Mouse (Mus musculus) embryo, embryonic 9.5 days (tissue): ENCODE results near the gene Ccn2.

ENCODE experiments used
- DNase-seq: peaks from one replicate; pipeline ENCODE4 v3.0.0-alpha.2; 2017; ENCODE audit errors: extremely low spot score

Ccn2 gene

DNA sequence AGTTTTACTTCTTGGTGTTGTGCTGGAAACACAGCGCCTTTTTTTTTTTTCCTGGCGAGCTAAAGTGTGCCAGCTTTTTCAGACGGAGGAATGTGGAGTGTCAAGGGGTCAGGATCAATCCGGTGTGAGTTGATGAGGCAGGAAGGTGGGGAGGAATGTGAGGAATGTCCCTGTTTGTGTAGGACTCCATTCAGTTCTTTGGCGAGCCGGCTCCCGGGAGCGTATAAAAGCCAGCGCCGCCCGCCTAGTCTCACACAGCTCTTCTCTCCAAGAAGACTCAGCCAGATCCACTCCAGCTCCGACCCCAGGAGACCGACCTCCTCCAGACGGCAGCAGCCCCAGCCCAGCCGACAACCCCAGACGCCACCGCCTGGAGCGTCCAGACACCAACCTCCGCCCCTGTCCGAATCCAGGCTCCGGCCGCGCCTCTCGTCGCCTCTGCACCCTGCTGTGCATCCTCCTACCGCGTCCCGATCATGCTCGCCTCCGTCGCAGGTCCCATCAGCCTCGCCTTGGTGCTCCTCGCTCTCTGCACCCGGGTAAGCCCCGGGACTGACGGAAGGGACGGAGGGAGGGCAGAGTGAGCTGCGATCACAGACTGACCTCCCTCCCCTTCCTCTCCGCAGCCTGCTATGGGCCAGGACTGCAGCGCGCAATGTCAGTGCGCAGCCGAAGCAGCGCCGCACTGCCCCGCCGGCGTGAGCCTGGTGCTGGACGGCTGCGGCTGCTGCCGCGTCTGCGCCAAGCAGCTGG is at the start of gene Ccn2:
Gene Ccn2, plus strand, starts transcription at position 193 of the 753 bp plus-strand sequence.
- DNase-seq: peak; percentile 91

DNA sequence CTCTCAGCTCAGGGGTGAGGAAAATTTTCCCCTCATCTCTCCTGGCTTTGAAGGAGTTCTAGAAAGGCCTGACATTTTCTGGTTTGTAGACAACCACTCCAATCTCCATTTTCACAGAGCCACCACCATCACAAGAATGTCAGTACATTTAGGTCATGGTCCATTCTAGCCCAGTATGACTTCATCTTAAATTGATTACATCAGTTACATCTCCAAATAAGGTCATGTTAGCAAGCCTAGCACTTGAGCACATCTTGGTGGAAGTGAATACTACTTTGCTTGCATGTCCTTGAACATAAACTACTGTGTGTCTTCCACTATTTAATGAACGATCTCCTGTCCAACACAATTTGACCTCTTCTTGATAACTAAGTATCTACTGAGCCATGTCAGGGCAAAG is 42.4 kb upstream of the Ccn2 start:
- DNase-seq: no peak

GRCm38 (mm10) chr10:24554091-24554490 is 41.2 kb upstream of the Ccn2 start:
- DNase-seq: no peak

- no peak for DNase-seq
Measured at GRCm38 (mm10) chr10:24558366-24558765, 36.9 kb upstream of the Ccn2 start.

DNA sequence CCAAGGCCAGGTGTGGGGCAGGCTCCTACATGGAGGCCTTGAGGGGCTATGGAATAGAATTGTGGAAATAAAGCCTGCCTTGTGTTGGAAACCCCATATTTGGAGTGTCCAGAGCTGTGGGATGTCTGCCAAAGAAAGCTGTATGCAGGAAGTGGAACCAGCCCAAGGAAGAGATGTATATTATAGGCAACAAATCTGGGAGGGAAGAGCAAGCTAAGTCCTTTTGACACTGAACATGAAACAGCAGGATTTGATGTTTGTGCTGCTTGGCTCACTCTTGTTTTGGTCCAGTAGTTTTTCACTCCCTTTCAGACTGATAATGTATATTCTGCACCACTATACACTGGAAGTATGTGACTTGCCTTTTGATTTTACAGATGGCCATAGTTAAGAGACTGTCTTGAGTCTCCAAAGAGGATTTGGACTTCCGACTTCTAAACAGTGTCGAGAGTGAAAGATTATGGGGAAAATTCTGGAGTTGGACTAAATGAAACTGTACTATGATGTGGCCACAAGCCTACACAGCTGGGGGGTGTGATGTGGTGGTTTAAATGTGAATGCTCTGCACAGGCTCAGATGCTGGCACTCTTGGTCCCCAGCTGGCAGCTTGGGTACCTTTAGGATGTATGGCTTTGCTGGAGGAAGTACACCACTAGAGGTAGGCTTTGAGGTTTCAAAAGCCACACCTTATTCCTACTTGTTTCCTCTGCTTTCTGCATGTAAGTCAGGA is 25.4 kb upstream of the Ccn2 start:
- DNase-seq: no peak

DNA sequence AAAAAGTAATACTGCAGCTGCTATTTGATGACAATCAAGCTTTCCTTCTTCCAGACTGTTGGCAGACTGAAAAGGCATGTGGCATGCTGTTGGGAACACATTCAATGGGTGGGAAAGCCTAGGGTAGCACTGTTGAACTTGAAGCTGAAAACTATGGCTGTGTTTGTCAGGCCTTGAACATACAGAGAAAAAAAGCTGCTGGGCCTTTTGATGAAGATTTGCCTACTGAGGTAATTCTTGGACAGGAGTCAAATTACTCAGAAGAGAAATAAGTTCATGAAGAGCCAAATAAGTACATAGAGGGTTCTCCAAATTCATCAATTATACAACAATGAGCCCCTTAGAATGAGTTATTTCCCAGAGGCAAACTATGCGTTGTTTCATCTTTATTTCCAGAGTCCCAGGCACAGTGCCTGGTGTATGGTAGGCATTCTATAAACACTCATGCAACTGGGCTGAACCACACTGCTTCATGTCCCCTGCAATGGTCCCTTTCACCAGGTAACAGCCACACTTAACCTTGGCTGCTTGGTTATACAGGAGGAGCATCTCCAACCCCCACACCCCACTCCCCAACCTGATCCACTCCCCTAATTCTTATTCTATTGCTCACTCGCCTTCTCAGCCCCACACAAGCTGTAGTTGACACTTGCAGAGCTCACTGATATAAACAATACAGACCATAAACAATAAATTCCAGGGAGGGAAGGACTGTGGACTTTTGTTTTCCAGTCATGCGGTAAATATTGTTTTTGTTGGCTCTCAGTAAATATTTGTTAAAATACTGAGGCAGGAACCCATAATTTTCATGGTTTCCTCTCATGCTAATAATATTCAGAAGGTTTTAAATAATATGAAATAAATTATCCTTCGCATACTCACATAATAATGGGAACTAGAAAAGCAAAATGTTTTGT is 22.9 kb upstream of the Ccn2 start:
- no peak for DNase-seq

- no peak for DNase-seq
Measured at GRCm38 (mm10) chr10:24573484-24573883, 21.8 kb upstream of the Ccn2 start.

GRCm38 (mm10) chr10:24581076-24581475 is 14.2 kb upstream of the Ccn2 start:
- DNase-seq: no peak

- no peak for DNase-seq
Measured at GRCm38 (mm10) chr10:24588824-24589223, 6.4 kb upstream of the Ccn2 start.

GRCm38 (mm10) chr10:24589238-24589637 is 6.0 kb upstream of the Ccn2 start:
- DNase-seq: no peak

GRCm38 (mm10) chr10:24590546-24590945 is 4.7 kb upstream of the Ccn2 start:
- no peak for DNase-seq

DNA sequence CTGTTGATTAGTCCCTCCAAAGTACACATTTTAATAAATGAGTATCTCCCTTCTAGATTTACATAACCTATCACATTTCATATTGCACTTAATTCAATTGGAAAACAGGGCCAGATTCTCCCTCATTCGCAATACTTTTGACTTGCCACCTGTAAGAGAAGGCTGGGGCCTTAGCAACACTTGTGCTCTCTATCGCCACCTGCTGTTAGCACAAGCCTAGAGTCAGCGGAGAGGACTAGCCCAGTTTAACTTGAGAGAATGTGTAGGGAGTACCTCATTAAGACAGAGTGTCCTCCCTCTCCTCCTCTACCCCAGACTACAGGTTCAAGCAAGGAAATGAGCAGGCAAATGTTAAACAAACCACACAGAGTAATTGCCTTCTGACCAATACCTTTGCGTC is 4.1 kb upstream of the Ccn2 start:
- DNase-seq: peak; percentile 79

DNA sequence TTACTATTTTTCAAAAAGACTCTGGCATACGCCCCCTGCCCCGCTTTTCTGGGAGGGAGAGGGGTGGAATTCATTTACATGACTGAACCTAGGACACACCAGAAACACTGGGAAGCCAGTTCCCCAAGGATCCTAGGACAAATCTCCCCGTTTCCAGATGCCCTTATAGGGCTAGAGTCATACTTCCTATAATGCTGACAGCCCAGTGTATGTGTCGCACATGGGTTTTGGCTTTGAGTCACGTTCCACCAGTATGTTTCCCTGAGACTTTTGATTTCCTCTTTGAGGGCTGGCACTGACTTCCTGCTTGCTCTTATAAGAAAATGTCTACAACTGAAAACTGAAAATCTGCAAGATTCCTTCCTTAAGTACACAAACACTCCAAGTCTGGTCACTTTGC is 3.5 kb upstream of the Ccn2 start:
- DNase-seq: peak; percentile 3

DNA sequence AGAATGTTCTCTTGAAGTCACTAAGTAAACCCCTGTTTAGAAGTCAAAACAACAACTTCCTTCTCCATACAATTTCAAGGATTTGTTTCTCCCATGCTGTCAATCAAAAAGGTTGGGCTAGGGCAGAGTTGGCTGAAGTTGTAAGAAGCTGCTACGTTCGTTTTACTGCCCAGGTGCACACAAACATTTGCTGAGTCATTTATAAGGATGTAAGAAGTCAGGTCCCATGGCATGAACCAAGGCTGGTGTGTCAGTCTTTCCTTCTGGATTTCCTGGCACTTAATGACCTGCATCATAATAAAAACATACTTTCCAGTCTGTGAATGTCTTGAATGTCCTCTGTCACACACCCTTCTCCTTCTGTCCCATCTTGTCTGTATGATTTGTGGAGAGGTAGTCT is 2.9 kb upstream of the Ccn2 start:
- DNase-seq: no peak

DNA sequence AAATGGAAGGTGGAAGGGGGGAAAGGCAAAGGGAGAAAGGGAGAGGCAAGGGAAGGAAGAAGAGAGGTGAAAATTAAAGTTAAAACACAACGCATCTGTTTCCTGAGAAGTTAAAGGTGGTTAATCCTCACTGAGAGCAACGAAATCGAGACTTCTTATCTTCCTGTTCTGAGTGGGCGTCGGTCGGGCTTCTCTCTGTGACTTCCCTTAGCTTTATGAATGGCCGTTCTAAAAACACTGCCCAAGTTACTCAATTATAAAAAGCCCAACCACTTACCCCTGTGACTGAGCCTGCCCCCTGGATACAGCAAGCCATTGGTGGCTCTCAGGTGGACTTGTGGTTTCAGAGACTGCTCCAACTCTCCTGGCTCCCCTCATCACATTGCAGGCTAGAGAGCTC is 2.3 kb upstream of the Ccn2 start:
- DNase-seq: no peak

- DNase-seq: peak; percentile 9
Measured at GRCm38 (mm10) chr10:24593556-24593955, 1.7 kb upstream of the Ccn2 start.

- DNase-seq: no peak
Measured at GRCm38 (mm10) chr10:24596003-24596868, 994 bp downstream of the Ccn2 start.

DNA sequence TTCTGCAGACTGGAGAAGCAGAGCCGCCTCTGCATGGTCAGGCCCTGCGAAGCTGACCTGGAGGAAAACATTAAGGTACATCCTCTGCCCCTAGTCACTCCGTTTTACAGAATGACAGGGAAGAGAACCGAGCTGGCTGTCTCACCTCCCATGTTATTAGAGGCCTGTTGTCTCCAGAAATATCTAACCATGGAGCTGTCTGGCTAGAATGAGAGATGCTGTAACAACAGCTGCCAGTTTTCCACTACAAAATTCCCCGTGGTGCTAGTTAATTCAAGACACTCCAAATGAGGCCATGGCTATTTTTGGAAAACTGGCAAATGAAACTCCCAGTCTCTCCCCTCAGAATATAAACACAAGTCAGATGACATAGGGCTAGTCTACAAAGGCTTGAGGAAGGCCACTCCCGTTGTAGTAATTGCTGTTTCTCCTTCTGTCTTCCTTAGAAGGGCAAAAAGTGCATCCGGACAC is 1.7 kb downstream of the Ccn2 start:
- DNase-seq: no peak

- no peak for DNase-seq
Measured at GRCm38 (mm10) chr10:24597789-24598188, 2.5 kb downstream of the Ccn2 start.

- DNase-seq: no peak
Measured at GRCm38 (mm10) chr10:24598693-24599092, 3.5 kb downstream of the Ccn2 start.

- DNase-seq: no peak
Measured at GRCm38 (mm10) chr10:24599802-24600201, 4.6 kb downstream of the Ccn2 start.
